Mouse (Mus musculus) sigmoid colon, adult 10 weeks (tissue): ENCODE data around the gene Irs1. TPM values are rescaled to one million over a fixed set of nuclear protein-coding genes. Genes with fewer than 3 reads are reported as not detected.

Source experiments
- polyA plus RNA-seq: library from polyadenylated mRNA; stranded (reverse); fragments of 350-450 nt; fragmentation: Illumina TruSeq; extraction: RNeasy Lipid Tissue Mini Kit (QIAGEN cat#74804); gene quantifications from one replicate; pipeline ENCODE4 v1.2.3, GENCODE M21; 2014; ENCODE audit warnings: low read depth, low replicate concordance

Irs1 gene
- polyA plus RNA-seq, result 10.1 TPM

DNA sequence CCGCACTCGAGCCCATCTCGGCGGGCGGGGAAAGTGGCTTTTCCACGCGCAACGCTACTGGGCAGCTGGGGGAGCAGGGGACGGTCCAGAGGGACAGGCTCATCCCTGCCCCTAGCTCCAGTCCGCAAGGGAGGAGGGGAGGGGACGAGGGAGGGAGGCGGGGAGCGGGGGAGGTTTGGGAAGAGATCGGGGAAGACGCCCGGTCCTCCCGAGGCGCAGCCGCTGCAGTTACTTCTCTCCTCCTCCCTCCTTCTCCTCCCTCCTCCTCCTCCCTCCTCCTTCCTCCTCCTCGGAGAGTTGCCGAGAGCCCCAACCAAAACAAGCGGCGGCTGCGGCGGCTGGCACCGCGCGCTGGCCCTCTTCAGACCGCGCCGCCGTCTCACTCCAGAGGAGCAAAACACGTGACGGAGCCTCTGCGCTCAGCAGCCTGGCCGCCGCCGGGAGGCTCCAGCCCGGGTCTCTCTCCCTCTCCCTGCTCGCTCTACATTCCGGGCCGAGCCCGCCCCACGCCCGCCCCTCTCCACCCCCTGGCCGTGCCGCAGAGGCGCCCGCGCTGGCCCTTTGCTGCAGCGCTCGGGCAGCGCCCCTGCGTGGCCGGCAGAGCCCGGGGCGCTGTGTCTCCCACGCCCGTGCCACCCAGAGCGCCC lies at the start of gene Irs1:
Gene Irs1 (minus strand): TSS at position 266 of the 647 bp plus-strand sequence.

GRCm38 (mm10) chr1:82316111-82316745 lies 25.0 kb upstream of the Irs1 start, which contains the start of gene Rhbdd1:
Gene Rhbdd1 (plus strand): TSS chr1:82316452.

DNA sequence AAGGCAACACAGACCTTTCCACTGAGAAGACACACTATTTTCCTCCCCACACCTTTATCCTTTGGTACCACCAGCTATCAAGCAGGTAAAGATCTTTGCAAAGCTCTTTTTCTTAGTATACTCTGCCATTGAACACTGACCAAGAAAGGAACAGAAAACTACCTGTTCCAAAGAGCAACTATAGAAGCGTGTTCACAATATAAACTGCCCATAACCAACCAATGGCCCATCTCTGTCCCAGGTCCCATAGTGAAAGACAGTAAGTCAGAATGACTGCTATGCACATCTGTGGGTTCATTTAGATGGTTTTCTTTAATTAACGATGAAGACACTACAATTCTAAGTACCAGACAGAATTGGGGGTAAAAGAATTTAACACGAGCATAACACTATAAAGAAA lies 58.4 kb downstream of the Irs1 start, which contains the start of gene Gm9747:
Gene Gm9747 (plus strand): TSS at position 301 of the 400 bp plus-strand sequence.

Other genes with a start within 250 kb of the Irs1 start
- not detected for gene Gm9747, start 58.3 kb downstream of the Irs1 start, polyA plus RNA-seq
- 33.0 TPM for gene Rhbdd1, start 25.0 kb upstream of the Irs1 start, polyA plus RNA-seq